Comparison of ENCODE assay signal across 8 mouse cellular contexts in the genomic region with DNA sequence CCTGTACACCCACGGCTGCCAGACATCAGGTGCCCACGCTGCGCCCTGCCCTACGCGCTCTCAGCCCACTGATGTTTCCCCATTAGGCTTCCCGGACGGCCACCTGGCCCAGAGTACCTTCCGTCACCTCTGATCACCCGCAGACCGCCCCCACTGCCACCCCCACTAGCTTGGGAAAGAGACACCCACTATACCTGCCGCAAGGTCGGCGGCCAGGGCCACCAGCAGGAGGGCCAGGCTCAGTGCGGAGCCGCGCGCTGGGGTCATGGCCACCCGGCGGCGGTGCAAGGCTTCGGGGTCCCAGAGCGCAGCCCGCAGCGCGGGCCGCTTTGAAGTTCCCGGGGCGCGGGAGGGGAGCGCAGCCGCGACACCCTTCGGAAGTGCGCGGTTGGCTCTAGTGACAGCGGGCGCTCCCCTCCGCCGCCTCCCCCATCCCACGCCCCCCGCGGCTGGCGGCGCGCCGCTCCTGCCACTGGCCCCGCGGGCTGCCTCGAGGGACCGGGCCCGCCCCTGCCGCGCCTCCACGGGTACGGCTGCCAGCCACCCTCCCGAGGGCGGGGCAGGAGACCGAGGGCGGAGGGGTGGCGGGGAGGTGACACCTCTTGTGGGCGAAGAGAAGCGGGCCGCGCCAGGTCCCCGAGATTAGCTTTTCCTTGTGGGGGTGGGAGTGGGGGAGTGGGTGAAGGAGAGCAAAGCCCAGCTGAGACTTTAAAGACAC. TPM values are rescaled to one million over a fixed set of nuclear protein-coding genes. Genes with fewer than 3 reads are reported as not detected.
A peak's percentile ranks its signal among the peaks of the same experiment; 100 is the strongest.
DNase-seq lines count a peak whose midpoint lies in the region; ATAC-seq and TF ChIP-seq lines count a peak whose summit lies in the region.

A gene (minus strand): TSS at position 482 of the 718 bp plus-strand sequence.

- H3K4me1 ChIP-seq in E14TG2a.4 (replicated peaks; ENCODE audit: low read depth, low read length) = peaks cover 8% of the 10 kb centered on the region
- peaks cover 12% of the 10 kb centered on the region for H3K4me1 ChIP-seq in forebrain, embryonic 12.5 days
- peaks cover 9% of the 10 kb centered on the region for H3K4me1 ChIP-seq in neural tube, embryonic 15.5 days

- no peak within 1 kb of the TSS for H3K27ac ChIP-seq in forebrain, embryonic 12.5 days
- peak within 1 kb of the TSS; percentile 74 for H3K27ac ChIP-seq in layer of hippocampus, adult 2 months
- no peak within 1 kb of the TSS for H3K27ac ChIP-seq in neural tube, embryonic 15.5 days (replicated peaks)

- intact Hi-C loops in heart, postnatal 36 days (cut with DNase I) = no loop called here

- no peak for TF ChIP-seq CTCF in E14TG2a.4 (conservative IDR thresholded peaks at IDR 0.05; ENCODE audit: low read length)
- no peak for TF ChIP-seq CTCF in brain, embryonic 14.5 days (IDR thresholded peaks at IDR 0.05; ENCODE audit: borderline replicate concordance, extremely low read depth, insufficient read depth, insufficient read length)
- peak; percentile 16; the same call in 1 of the 2 replicates for TF ChIP-seq CTCF in layer of hippocampus, adult 2 months (conservative IDR thresholded peaks at IDR 0.05)

- no peak for TF ChIP-seq POLR2A in brain, embryonic 14.5 days (IDR thresholded peaks at IDR 0.05; ENCODE audit: borderline replicate concordance, extremely low read depth, insufficient read depth, insufficient read length, poor library complexity, severe bottlenecking)

- under 1% methylated on average over 63 of the region's 65 CpGs for WGBS in forebrain, embryonic 12.5 days
- under 1% methylated on average over 46 of the region's 65 CpGs for WGBS in neural tube, embryonic 15.5 days

- H3K4me2 ChIP-seq in forebrain, embryonic 12.5 days = peak within 1 kb of the TSS; percentile 100
- H3K4me2 ChIP-seq in neural tube, embryonic 15.5 days = peak within 1 kb of the TSS; percentile 100

- no peaks in the 10 kb centered on the region for H3K36me3 ChIP-seq in E14TG2a.4 (ENCODE audit: insufficient read depth, low read length)
- no peaks in the 10 kb centered on the region for H3K36me3 ChIP-seq in forebrain, embryonic 12.5 days (replicated peaks)
- H3K36me3 ChIP-seq in neural tube, embryonic 15.5 days = no peaks in the 10 kb centered on the region

- H3K9ac ChIP-seq in forebrain, embryonic 12.5 days = peak within 1 kb of the TSS; percentile 65
- H3K9ac ChIP-seq in neural tube, embryonic 15.5 days (replicated peaks) = peak within 1 kb of the TSS; percentile 51

- H3K9me3 ChIP-seq in E14TG2a.4 (ENCODE audit: low read length) = no peaks in the 10 kb centered on the region
- no peaks in the 10 kb centered on the region for H3K9me3 ChIP-seq in forebrain, embryonic 12.5 days
- no peaks in the 10 kb centered on the region for H3K9me3 ChIP-seq in neural tube, embryonic 15.5 days (replicated peaks)

- ATAC-seq in forebrain, embryonic 12.5 days (ENCODE audit: low FRiP score) = peak; percentile 83
- ATAC-seq in neural tube, embryonic 15.5 days (ENCODE audit: low FRiP score) = peak; percentile 84

- peak within 1 kb of the TSS; percentile 84 for H3K4me3 ChIP-seq in E14TG2a.4 (replicated peaks; ENCODE audit: low read length)
- H3K4me3 ChIP-seq in forebrain, embryonic 12.5 days (replicated peaks) = peak within 1 kb of the TSS; percentile 62
- peak within 1 kb of the TSS; percentile 69 for H3K4me3 ChIP-seq in layer of hippocampus, adult 2 months
- peak within 1 kb of the TSS; percentile 63 for H3K4me3 ChIP-seq in neural tube, embryonic 15.5 days (replicated peaks)

- H3K27me3 ChIP-seq in E14TG2a.4 (ENCODE audit: insufficient read depth, low read length) = peaks cover 44% of the 10 kb centered on the region
- H3K27me3 ChIP-seq in forebrain, embryonic 12.5 days = peaks cover 27% of the 10 kb centered on the region
- H3K27me3 ChIP-seq in neural tube, embryonic 15.5 days (replicated peaks) = peaks cover 17% of the 10 kb centered on the region

- peak; percentile 63 for DNase-seq in brain, embryonic 14.5 days (ENCODE audit: low read depth)
- peak; percentile 40 to 41 for DNase-seq in heart, postnatal 36 days
- DNase-seq in layer of hippocampus, adult 2 months (ENCODE audit: low spot score in 2 of 2) = peak; percentile 12 to 28
- peak; percentile 42 to 65 for DNase-seq in lung, adult 18-20 months
- peak; percentile 60 to 73 for DNase-seq in thymus, postnatal 36 days

RNA-seq across cellular contexts. Expression of the gene that starts here (rescaled TPM):
- polyA plus RNA-seq in brain, embryonic 14.5 days (2012; rRNA removed) = 0.26 and 0.34 TPM in 2 replicates
- polyA plus RNA-seq in forebrain, embryonic 12.5 days (2016; fragmentation: Nextera tagmentation; extraction: Ambion mirVana) = 0.23 and 1.1 TPM in 2 replicates
- total RNA-seq in heart, postnatal 36 days (2021) = under 1 TPM; 0.22 to 0.80 TPM
- total RNA-seq in layer of hippocampus, adult 2 months (2021) = 10 to 100 TPM; 14.7 to 15.8 TPM
- 0.34 and 0.36 TPM in 2 replicates for polyA plus RNA-seq in neural tube, embryonic 15.5 days (2015; fragmentation: Nextera tagmentation; extraction: Ambion mirVana)

Comparison
In these comparisons a context has a peak if more than half of its experiments do, and no peak if none do; other contexts are left out.
1. RNA of the gene that starts here (total RNA-seq): 14.7 to 15.8 TPM in layer of hippocampus, adult 2 months; 0.22 to 0.80 TPM in heart, postnatal 36 days; every median in the first group is over 4 times any median in the second.
2. Peak in DNase-seq in brain, embryonic 14.5 days; RNA of the gene not detected or under 1 TPM.
3. Peak in DNase-seq in heart, postnatal 36 days; RNA of the gene not detected or under 1 TPM.
4. Peak in ATAC-seq, H3K4me3 ChIP-seq, H3K9ac ChIP-seq and H3K4me2 ChIP-seq in neural tube, embryonic 15.5 days; RNA of the gene not detected or under 1 TPM.
5. Peak in every context shown above with its lines, with median percentiles within 50 percentile points of each other: H3K4me3 ChIP-seq and DNase-seq.